Mouse (Mus musculus): ENCODE results near the gene Dcaf8.

Gene Dcaf8

GRCm38 (mm10) chr1:172148279-172148954 lies 533 bp downstream of the Dcaf8 start:
- DNase-seq (ENCODE audit: low read depth, low spot score), result peak; percentile 59

DNA sequence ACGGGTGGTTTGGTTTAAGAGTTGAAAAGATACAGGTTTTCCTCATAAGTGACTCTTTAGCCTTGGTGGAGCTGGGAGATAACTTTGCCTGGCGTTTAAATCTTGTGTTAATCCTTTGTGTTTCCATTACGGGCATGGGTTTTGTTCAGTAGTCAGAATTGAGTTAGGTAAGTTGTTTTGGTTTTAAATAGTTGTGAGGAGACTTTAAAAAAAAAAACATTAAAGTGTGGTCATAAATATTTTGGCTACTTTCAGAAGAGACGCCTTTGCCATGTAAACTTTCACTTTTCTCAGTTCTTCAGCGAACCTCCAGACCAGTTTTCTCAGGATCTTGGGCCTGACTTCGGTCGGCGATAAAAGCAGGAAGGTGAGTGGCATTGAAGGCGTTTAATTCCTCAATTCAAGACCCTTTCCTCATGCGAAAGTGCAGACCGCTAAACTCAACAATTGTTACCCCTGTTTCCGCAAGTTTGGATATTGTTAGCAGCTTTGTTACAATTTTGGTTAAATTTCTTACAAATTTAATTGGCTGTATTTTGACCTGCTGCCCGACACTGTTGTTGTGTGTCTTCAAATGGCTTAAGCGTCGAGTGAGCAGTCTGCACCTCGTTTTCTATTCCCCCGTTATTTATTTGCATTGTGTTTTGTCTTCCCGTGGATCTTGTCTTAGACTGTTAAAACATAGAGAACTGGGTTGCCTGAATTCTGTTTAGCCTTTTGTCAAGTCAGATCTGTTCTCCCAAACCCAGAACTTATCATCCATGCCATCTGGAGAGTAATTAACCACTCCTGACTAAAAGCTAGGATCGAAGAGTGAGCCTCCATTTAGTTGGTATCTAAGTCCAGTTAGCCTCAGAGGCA lies 1.3 kb downstream of the Dcaf8 start:
- no peak for DNase-seq (ENCODE audit: low read depth, low spot score)

DNA sequence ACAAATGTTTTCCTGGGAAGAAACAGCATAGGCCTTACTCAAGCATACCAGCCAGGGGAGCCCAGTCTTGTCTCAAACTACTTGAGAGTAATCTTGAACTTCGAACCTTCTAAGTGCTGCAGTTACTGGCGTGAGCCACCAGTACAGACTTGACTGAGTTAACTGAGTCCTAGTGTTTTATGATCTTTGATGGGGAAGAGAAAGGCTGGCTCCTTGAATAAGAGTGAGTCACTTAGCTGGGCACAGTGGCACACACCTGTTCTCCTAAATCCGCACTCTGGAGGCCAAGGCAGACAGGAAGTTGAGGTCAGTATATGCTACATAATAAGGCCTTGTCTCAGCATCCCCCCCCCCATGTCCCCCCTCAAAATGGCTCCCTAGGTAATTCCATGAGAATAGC lies 6.7 kb downstream of the Dcaf8 start:
- no peak for DNase-seq (ENCODE audit: low read depth, low spot score)

DNA sequence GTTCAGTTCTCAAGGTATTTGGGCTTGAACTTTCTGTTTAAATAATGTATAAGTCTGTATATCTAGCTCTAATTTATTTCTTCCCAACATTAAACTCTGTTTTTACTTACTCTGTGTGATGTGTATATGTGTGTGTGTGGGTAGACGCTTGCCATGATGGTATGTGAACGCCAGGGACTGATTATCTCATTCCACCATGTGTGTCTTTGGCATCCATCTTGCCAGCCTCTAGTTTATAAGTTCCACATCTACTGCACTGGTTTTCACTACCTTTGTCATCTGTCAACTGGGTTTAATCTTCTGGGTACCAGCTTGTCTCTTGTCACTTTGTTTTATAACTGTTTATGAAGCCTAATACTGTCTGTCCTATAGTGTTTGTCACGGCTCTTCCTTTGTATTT lies 7.6 kb downstream of the Dcaf8 start:
- DNase-seq (ENCODE audit: low read depth, low spot score), result no peak

- DNase-seq (ENCODE audit: low read depth, low spot score), result no peak
Measured at GRCm38 (mm10) chr1:172159970-172160369, 12.1 kb downstream of the Dcaf8 start.

- peak; percentile 44 for DNase-seq (ENCODE audit: low read depth, low spot score)
Measured at GRCm38 (mm10) chr1:172160508-172160907, 12.6 kb downstream of the Dcaf8 start.

- no peak for DNase-seq (ENCODE audit: low read depth, low spot score)
Measured at GRCm38 (mm10) chr1:172162009-172162408, 14.1 kb downstream of the Dcaf8 start.

DNA sequence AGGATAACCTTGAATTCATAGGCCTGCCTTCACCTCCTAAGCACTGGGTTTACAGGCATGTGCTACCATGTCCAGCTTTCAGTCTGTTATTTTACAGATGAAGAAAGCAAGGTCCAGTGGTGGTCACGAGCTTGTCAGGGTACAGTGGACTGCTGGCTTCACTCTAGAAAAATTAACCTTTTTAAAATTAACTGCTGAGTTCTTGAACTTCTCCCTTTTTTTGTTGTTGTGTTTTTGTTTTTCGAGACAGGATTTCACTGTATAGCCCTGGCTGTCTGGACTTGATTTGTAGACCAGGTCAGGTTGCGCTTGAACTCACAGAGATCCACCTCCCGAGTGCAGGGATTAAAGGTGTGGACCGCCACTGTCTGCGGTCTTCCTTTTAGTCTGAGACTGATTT lies 15.1 kb downstream of the Dcaf8 start:
- DNase-seq (ENCODE audit: low read depth, low spot score), result no peak

DNA sequence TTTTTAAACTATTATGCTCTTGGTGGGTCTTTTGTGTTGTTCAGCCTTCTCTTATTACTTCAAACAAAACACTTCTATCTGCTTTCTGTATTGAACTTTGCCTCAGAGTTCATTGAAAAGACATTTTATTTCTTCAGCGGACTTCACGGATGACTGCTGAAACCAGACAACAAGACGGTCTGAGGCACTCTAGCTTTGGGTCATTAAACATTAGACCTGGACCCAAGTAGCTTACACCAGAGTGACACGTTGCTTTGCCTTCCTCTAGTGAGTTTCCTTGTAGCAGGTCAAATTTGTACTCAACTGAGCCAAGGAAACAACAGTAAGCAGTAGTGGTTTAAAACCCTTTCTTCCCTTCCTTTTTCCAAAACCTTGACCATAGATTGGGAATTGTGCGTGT lies 20.0 kb downstream of the Dcaf8 start:
- no peak for DNase-seq (ENCODE audit: low read depth, low spot score)

DNA sequence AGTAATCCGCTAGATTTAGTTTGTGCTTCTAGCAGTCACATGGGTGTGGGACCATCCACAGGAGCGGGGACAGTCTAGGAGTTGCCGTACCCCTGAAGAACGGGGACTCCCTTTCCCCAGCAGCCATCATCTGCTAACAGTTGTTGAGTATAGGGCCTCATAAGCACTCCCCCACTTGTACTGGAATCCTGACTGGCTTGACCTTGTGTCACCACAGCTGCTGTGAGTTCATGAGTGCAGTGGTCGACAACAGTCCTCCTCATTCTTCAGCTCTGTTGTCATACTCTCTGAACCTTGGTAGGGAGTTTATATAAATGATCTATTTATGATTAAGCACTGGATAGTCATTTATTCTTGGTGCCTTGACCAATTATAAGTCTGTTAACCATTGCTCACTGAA lies 21.9 kb downstream of the Dcaf8 start:
- no peak for DNase-seq (ENCODE audit: low read depth, low spot score)

GRCm38 (mm10) chr1:172172381-172172780 lies 24.5 kb downstream of the Dcaf8 start:
- DNase-seq (ENCODE audit: low read depth, low spot score), result no peak

- DNase-seq (ENCODE audit: low read depth, low spot score), result no peak
Measured at GRCm38 (mm10) chr1:172173181-172173580, 25.3 kb downstream of the Dcaf8 start.

DNA sequence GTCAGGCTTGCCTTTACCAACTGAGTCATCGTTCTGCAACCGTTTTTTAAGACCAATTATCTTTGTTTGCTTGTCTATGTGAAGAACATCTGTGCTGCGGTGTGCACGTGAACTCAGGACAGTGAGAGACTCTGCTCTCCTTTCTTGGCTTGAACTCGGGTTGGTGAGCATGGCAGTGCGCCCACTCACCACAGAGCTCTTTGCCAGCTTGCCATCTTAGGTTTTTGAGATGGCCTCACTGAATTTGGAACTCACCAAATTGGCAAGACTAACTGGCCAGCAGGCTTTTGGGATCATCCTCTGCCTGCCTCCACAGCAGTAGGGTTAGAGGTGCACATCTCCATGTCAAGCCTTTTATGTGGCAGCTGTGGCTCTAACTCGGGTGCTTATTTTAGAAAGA lies 29.9 kb downstream of the Dcaf8 start:
- DNase-seq (ENCODE audit: low read depth, low spot score), result no peak

- no peak for DNase-seq (ENCODE audit: low read depth, low spot score)
Measured at GRCm38 (mm10) chr1:172179102-172179501, 31.2 kb downstream of the Dcaf8 start.

DNA sequence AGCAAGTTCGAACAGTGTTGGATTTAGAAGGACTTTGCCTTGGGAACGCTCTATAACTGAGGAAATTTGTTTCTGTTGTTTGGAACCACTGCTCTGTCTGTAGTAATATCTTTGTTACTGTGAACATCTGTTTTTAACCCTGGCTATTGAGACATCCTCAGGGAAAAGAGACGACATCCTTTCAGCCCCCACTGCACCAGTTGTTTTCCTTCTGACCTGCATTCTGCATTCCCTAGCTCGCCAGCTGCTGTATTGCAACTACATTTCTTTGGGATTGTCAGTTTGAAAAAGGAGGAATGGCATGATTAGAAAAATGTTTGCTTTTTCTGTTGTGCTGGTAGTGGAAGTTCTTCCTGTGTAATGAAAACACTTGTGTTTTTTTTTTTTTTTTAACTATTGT lies 33.0 kb downstream of the Dcaf8 start:
- no peak for DNase-seq (ENCODE audit: low read depth, low spot score)

DNA sequence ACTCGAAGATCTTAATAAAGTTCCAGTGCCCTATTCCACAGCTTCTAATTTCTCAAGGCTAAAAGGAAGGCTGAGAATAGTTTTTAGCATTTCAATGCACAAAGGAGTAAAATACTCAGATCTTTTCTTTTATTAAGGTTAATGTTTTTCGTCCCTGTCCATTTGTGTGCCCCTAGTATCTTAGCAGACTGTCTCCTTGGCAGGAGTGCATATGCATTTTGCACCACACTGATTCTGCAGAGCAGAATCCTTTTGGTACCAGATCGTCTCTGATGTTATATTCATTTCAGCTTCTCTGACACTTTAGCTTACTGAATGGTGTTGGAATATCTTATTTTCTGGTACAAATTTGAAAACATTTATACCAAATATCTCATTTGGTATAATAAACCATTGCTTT lies 33.9 kb downstream of the Dcaf8 start:
- DNase-seq (ENCODE audit: low read depth, low spot score), result no peak

GRCm38 (mm10) chr1:172183056-172183455 lies 35.2 kb downstream of the Dcaf8 start:
- no peak for DNase-seq (ENCODE audit: low read depth, low spot score)

GRCm38 (mm10) chr1:172183915-172184314 lies 36.0 kb downstream of the Dcaf8 start:
- DNase-seq (ENCODE audit: low read depth, low spot score), result no peak

DNA sequence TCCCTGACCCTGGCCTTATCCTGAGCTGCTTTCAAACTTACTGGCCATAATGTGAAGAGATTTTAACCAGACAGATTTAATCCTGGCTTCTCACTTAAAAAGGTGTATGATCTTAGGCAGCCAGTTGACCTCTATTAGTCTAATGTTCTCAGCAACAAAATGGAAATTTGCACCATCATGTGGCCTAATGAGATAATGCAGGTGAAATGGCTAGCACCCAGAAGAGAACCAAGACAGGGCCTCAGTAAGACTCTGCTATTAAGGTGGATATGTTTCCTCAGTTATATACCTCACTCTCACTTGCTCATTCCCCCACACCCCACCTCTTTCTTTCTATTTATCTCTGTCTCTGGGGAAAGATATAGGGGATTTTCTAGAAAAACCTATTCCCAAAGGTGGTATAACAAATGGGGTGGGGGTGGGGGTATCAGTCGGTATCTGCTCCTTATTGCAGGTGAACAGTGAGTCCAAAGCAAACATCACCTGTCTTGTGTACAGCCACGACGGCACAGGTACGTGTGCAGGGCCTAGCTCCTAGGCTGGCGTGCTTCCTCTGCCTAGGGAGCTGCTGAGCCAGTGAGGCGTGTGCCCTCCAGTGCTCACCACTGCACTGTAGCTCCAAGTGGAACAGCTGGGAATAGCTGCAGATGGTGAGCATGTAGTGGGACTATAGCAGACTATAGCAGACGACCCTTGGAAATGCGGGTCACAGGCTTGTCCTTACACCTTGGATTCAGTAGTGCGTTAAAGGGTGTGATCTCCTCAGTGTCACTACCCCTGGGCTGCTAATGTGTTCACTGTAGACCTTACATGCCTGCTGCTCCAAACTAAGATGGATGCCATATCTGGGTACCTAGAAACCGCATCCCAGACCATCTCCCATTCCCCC lies 38.8 kb downstream of the Dcaf8 start:
- no peak for DNase-seq (ENCODE audit: low read depth, low spot score)

DNA sequence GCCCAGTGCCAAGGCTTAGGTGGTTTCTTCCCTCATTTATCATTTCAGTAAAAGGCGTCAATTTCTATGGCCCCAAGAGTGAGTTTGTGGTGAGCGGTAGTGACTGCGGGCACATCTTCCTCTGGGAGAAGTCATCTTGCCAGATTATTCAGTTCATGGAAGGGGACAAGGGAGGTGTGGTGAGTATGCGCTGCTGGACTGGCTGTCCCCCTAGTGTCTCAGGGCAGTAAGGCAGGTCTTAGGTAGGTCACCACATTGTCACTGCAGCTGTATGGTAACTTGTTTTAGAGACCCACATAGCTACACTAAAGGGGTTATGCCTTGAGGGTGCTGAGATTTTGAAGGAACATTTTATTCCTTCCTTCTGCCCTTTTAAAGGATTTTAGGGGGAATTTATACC lies 41.0 kb downstream of the Dcaf8 start:
- no peak for DNase-seq (ENCODE audit: low read depth, low spot score)

DNA sequence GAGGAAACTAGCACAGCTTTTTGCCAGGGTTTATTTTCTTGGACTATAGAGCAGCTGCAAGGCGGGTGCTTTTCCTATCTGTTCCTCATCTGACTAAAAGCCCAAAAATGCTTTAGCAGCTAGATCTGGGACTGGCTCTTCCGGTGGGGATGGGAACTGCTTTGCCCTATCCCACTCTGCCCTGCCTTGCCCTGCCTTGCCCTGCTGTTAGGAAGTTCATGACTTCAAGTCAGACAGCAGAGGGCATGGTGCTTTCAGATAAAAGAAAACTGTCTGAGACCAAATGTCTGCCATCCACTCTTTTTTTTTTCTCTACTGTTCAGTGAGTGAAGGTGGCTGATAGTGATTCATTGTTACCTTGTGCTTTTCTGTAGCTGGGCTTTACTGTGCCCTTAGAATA lies 43.7 kb downstream of the Dcaf8 start:
- DNase-seq (ENCODE audit: low read depth, low spot score), result no peak

DNA sequence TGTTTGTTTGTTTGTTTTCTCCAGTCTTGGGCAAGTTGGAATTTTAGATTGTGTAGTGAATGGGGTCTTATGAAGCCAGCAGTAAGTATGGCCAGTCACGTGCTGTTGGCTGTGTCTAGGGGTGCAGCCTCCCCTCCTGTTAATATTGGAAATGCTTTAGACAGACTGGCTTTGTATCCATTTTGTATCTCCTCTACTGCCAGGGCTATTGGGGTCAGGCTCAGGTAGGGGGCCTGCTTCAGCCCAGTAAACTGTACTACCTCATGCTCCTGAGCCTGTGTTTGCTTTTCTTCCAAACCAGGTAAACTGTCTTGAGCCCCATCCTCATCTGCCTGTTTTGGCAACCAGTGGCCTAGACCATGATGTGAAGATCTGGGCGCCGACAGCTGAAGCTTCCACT lies 44.3 kb downstream of the Dcaf8 start:
- DNase-seq (ENCODE audit: low read depth, low spot score), result no peak

All from skeletal muscle tissue, adult 2 months (tissue).